Mouse (Mus musculus): ENCODE data around the gene Fancl. TPM values are rescaled to one million over a fixed set of nuclear protein-coding genes. Genes with fewer than 3 reads are reported as not detected.

Gene Fancl
- polyA plus RNA-seq, 1 experiment: 0.41 TPM

- Histone ChIP-seq H3K36me3 (replicated peaks; ENCODE audit: low read length) (peaks cover 6% of the 10 kb centered on the region), H3K27me3 (replicated peaks) (no peaks in the 10 kb centered on the region), H3K9me3 (no peaks in the 10 kb centered on the region), H3K4me3 (replicated peaks) (no peak overlapping the region), H3K4me1 (no peaks in the 10 kb centered on the region)
- no peak for TF ChIP-seq FLI1 (IDR thresholded peaks at IDR 0.05; ENCODE audit: low read length)
Observed at GRCm38 (mm10) chr11:26421472-26421871, 35.5 kb downstream of the Fancl start.

- H3K27me3 ChIP-seq (replicated peaks): no peaks in the 10 kb centered on the region
- TF ChIP-seq GATA1 (IDR thresholded peaks at IDR 0.05; ENCODE audit: borderline replicate concordance, low read length) (no peak), FLI1 (IDR thresholded peaks at IDR 0.05; ENCODE audit: low read length) (no peak)
- H3K4me3 ChIP-seq (replicated peaks): no peak overlapping the region
- no peaks in the 10 kb centered on the region for H3K9me3 ChIP-seq
- no peaks in the 10 kb centered on the region for H3K4me1 ChIP-seq
- peaks cover 12% of the 10 kb centered on the region for H3K36me3 ChIP-seq (replicated peaks; ENCODE audit: low read length)
Observed at GRCm38 (mm10) chr11:26434229-26434628, 48.3 kb downstream of the Fancl start.

- TF ChIP-seq FLI1 (IDR thresholded peaks at IDR 0.05; ENCODE audit: low read length) (no peak), GATA1 (IDR thresholded peaks at IDR 0.05; ENCODE audit: borderline replicate concordance, low read length) (no peak)
- H3K9me3 ChIP-seq: no peaks in the 10 kb centered on the region
- no peak overlapping the region for H3K4me3 ChIP-seq (replicated peaks)
- no peaks in the 10 kb centered on the region for H3K27me3 ChIP-seq (replicated peaks)
- peaks cover 12% of the 10 kb centered on the region for H3K36me3 ChIP-seq (replicated peaks; ENCODE audit: low read length)
- H3K4me1 ChIP-seq: no peaks in the 10 kb centered on the region
Observed at GRCm38 (mm10) chr11:26437818-26438217, 51.9 kb downstream of the Fancl start.

- no peaks in the 10 kb centered on the region for H3K27me3 ChIP-seq (replicated peaks)
- peaks cover 7% of the 10 kb centered on the region for H3K9me3 ChIP-seq
- TF ChIP-seq GATA1 (IDR thresholded peaks at IDR 0.05; ENCODE audit: borderline replicate concordance, low read length) (no peak), FLI1 (IDR thresholded peaks at IDR 0.05; ENCODE audit: low read length) (no peak)
- H3K36me3 ChIP-seq (replicated peaks; ENCODE audit: low read length): peaks cover 32% of the 10 kb centered on the region
- H3K4me1 ChIP-seq: no peaks in the 10 kb centered on the region
- no peak overlapping the region for H3K4me3 ChIP-seq (replicated peaks)
Observed at GRCm38 (mm10) chr11:26441121-26441520, 55.2 kb downstream of the Fancl start.

- Histone ChIP-seq H3K27me3 (replicated peaks) (no peaks in the 10 kb centered on the region), H3K4me3 (replicated peaks) (no peak overlapping the region), H3K9me3 (peaks cover 15% of the 10 kb centered on the region), H3K4me1 (no peaks in the 10 kb centered on the region), H3K36me3 (replicated peaks; ENCODE audit: low read length) (peaks cover 33% of the 10 kb centered on the region)
- TF ChIP-seq GATA1 (IDR thresholded peaks at IDR 0.05; ENCODE audit: borderline replicate concordance, low read length) (no peak), FLI1 (IDR thresholded peaks at IDR 0.05; ENCODE audit: low read length) (no peak)
Observed at GRCm38 (mm10) chr11:26444374-26444773, 58.4 kb downstream of the Fancl start.

- H3K4me1 ChIP-seq: peaks cover 27% of the 10 kb centered on the region
- no peak overlapping the region for H3K4me3 ChIP-seq (replicated peaks)
- peaks cover 20% of the 10 kb centered on the region for H3K9me3 ChIP-seq
- TF ChIP-seq GATA1 (IDR thresholded peaks at IDR 0.05; ENCODE audit: borderline replicate concordance, low read length) (no peak), FLI1 (IDR thresholded peaks at IDR 0.05; ENCODE audit: low read length) (no peak)
- no peaks in the 10 kb centered on the region for H3K27me3 ChIP-seq (replicated peaks)
- H3K36me3 ChIP-seq (replicated peaks; ENCODE audit: low read length): peaks cover 34% of the 10 kb centered on the region
Observed at GRCm38 (mm10) chr11:26449789-26450188, 63.9 kb downstream of the Fancl start.

GRCm38 (mm10) chr11:26450636-26451035 lies 64.7 kb downstream of the Fancl start:
- Histone ChIP-seq H3K27me3 (replicated peaks) (no peaks in the 10 kb centered on the region), H3K4me3 (replicated peaks) (no peak overlapping the region), H3K9me3 (peaks cover 13% of the 10 kb centered on the region), H3K4me1 (peaks cover 27% of the 10 kb centered on the region), H3K36me3 (replicated peaks; ENCODE audit: low read length) (peaks cover 26% of the 10 kb centered on the region)
- TF ChIP-seq GATA1 (IDR thresholded peaks at IDR 0.05; ENCODE audit: borderline replicate concordance, low read length): no peak

GRCm38 (mm10) chr11:26451228-26451627 lies 65.3 kb downstream of the Fancl start:
- TF ChIP-seq FLI1 (IDR thresholded peaks at IDR 0.05; ENCODE audit: low read length): no peak
- no peak for TF ChIP-seq GATA1 (IDR thresholded peaks at IDR 0.05; ENCODE audit: borderline replicate concordance, low read length)
- H3K27me3 ChIP-seq (replicated peaks): no peaks in the 10 kb centered on the region
- H3K9me3 ChIP-seq: peaks cover 12% of the 10 kb centered on the region
- no peak overlapping the region for H3K4me3 ChIP-seq (replicated peaks)
- peaks cover 27% of the 10 kb centered on the region for H3K4me1 ChIP-seq
- H3K36me3 ChIP-seq (replicated peaks; ENCODE audit: low read length): peaks cover 26% of the 10 kb centered on the region

GRCm38 (mm10) chr11:26452693-26453092 lies 66.8 kb downstream of the Fancl start:
- Histone ChIP-seq H3K27me3 (replicated peaks) (no peaks in the 10 kb centered on the region), H3K9me3 (0 out of 2 replicates have a peak, but pooled peaks cover 5% of the 10 kb centered on the region), H3K4me3 (replicated peaks) (no peak overlapping the region), H3K4me1 (peaks cover 27% of the 10 kb centered on the region), H3K36me3 (replicated peaks; ENCODE audit: low read length) (peaks cover 18% of the 10 kb centered on the region)
- no peak for TF ChIP-seq GATA1 (IDR thresholded peaks at IDR 0.05; ENCODE audit: borderline replicate concordance, low read length)
- no peak for TF ChIP-seq FLI1 (IDR thresholded peaks at IDR 0.05; ENCODE audit: low read length)

- H3K27me3 ChIP-seq (replicated peaks): no peaks in the 10 kb centered on the region
- H3K36me3 ChIP-seq (replicated peaks; ENCODE audit: low read length): peaks cover 16% of the 10 kb centered on the region
- H3K4me1 ChIP-seq: peaks cover 27% of the 10 kb centered on the region
- TF ChIP-seq GATA1 (IDR thresholded peaks at IDR 0.05; ENCODE audit: borderline replicate concordance, low read length) (no peak), FLI1 (IDR thresholded peaks at IDR 0.05; ENCODE audit: low read length) (no peak)
- 0 out of 2 replicates have a peak, but pooled peaks cover 5% of the 10 kb centered on the region for H3K9me3 ChIP-seq
- H3K4me3 ChIP-seq (replicated peaks): no peak overlapping the region
Observed at GRCm38 (mm10) chr11:26454081-26454480, 68.1 kb downstream of the Fancl start.
